Mouse (Mus musculus): ENCODE results near the gene Cdc42bpb.
A peak's percentile ranks its signal among the peaks of the same experiment; 100 is the strongest.

Cdc42bpb gene

GRCm38 (mm10) chr12:111377376-111377973 lies at the start of gene Cdc42bpb:
Gene Cdc42bpb, minus strand, starts transcription at chr12:111377718.
- DNase-seq (ENCODE audit: low spot score in 2 of 2) = peak in 1 of 2 experiments; percentile 38

DNA sequence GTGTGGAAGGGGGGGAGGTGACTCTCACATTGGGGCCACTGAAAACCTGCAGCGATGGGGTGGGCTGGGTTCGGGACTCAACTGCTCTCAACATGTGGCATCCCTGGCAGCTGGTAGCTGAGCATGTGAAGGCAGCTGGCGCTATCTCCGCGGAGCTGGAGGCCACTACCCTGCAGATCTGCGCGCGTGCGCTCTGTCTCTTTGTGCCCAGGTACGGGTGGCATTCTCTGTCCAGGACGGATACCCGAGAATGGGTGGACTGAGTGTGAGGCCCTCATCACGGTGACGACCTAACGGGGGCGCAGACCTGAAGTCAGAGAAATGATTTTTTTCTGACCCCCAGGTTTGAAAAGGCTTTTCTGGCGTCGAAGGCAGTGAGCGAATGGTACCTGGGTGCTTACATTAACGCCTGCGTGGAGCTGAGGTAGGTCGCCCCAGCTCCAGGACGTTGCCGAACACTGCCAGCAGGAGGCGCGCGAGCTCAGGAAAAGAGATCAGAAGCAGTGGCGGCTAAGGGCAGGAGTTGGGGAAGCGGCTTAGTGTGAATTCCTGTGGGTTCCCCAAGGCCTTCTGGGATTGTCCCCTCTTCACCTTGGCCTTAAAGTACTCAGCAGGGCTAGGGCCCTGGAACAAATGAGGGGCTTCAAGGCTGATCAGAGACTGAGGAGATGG lies 48.4 kb upstream of the Cdc42bpb start:
- DNase-seq (ENCODE audit: low spot score in 2 of 2) = peak; percentile 51 to 63

DNA sequence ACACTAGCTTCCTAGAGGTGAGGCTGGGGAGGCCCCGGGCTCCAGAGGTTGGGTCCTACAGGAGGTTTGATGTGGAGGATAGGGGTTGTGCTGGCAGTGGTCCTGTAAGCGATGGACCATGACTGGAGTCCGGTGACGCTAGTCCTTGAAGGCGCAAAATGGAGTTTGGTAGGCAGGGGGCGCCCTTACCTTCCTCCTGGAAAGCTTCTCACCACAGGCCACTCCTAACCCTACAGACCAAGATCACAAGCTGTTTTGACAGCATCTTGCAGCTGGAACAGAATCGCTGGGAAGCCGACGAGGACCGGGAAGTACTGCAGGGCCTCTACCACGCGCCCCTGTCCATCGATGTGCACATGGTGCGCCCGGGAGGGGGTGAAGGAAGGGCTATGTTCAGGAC lies 47.7 kb upstream of the Cdc42bpb start:
- DNase-seq (ENCODE audit: low spot score in 2 of 2) = peak in 1 of 2 experiments; percentile 26

- no peak for DNase-seq (ENCODE audit: low spot score in 2 of 2)
Measured at GRCm38 (mm10) chr12:111424547-111424946, 47.0 kb upstream of the Cdc42bpb start.

- no peak for DNase-seq (ENCODE audit: low spot score in 2 of 2)
Measured at GRCm38 (mm10) chr12:111423570-111424129, 46.1 kb upstream of the Cdc42bpb start.

DNA sequence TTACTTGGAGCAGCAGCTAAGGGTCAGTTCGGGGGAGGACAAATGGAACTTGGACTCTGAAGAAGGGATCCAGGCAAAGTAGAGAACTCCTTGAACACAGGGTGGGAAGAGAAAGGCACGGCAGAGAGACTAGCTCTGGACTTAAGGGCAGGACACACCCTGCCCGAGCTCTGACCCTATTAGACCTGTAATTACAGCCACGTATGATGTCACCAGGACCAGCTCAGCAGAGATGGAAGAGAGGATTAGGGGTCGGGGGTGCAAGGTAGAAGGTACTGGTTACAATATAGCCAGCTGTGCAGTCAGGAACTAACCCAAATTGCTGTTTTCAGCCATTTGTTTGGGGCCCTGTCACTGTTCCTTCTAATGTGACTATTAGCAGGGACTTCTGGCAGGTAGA lies 45.3 kb upstream of the Cdc42bpb start:
- DNase-seq (ENCODE audit: low spot score in 2 of 2) = no peak

- no peak for DNase-seq (ENCODE audit: low spot score in 2 of 2)
Measured at GRCm38 (mm10) chr12:111420946-111421709, 43.6 kb upstream of the Cdc42bpb start.

- no peak for DNase-seq (ENCODE audit: low spot score in 2 of 2)
Measured at GRCm38 (mm10) chr12:111419918-111420317, 42.4 kb upstream of the Cdc42bpb start.

GRCm38 (mm10) chr12:111416921-111417779 lies 39.6 kb upstream of the Cdc42bpb start, which contains the start of gene Exoc3l4:
Gene Exoc3l4, plus strand, starts transcription at chr12:111417017.
- DNase-seq (ENCODE audit: low spot score in 2 of 2) = no peak

DNA sequence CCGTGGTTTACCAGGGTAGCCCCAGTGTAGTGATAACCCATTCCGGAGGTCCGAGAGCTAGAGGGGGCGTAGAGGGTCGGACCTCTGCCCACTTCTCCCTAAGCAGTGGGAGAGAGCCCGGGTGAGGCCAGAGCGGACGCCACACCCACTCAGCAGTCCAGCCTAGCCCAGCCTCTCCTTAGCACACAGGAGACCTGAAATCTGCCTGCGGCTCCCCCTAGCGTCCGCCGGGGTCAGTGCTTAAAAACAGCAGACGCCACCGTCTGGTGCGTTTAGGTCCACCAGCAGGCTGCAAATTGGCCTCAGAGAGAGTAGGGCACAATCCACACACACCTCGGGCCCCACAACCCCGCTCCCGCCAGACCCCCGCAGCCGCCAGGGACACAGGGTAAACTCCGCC lies 35.8 kb upstream of the Cdc42bpb start:
- DNase-seq (ENCODE audit: low spot score in 2 of 2) = peak; percentile 65 to 70

DNA sequence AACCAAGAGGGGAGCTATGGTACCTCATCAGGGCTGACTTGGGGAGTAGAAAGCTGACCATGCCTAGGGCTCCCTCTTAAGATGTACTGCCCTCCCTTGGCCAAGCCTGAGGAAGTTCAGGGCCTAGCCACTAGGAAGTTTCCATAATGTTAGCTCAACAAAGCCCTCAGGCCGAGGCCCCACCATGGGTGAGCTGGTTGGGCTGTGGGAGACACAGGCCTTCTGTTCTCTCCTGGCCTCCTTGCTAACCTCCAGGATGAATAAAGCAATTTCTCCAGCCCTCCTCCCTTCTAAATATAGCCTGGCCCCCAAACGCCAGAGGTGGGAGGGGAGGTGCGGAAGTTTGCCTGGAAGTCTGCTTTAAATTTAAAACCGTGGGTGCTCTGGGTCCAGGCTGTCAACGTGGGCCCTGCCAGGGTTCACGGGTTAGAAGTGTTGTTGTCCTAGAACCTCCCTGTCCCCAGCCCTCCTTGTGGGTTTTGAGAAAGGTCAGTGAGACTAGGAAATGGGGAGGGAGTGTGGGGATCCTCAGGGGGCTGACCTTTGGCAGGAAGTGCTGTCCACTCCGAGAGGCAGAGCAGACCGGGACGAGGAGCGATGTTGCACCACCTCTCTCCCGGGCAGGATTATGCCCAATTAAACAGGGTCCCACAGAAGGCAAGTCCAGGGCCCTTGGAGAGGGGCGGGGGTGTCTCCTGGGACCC lies 35.2 kb upstream of the Cdc42bpb start:
- DNase-seq (ENCODE audit: low spot score in 2 of 2) = no peak

- DNase-seq (ENCODE audit: low spot score in 2 of 2) = no peak
Measured at GRCm38 (mm10) chr12:111411631-111412355, 34.3 kb upstream of the Cdc42bpb start.

- no peak for DNase-seq (ENCODE audit: low spot score in 2 of 2)
Measured at GRCm38 (mm10) chr12:111409583-111409982, 32.1 kb upstream of the Cdc42bpb start.

DNA sequence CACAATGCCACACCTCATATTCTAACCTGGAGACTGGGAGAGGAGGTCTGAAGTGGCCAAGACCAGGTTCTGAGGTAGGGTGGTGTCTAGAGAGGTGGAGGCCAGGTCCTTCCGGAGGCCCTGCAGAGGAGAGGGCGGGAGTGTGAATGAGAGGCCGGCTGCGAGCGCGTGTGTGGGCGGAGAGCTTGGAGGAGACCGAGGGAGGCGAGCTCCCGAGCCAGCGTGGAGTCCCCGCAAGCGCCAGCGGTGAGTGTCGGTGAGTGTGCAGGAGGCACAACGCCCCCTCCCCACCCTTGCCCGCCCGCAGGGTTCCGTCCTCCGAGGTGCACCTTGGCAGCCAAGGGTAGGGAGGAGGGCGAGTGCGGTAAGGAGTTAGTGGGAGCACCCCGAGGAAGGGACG lies 29.1 kb upstream of the Cdc42bpb start, which contains the start of gene Lbhd2:
Lbhd2 (plus strand) TSS at position 188 of the 400 bp plus-strand sequence.
- peak in 1 of 2 experiments; percentile 24 for DNase-seq (ENCODE audit: low spot score in 2 of 2)

GRCm38 (mm10) chr12:111404880-111405279 lies 27.4 kb upstream of the Cdc42bpb start:
- DNase-seq (ENCODE audit: low spot score in 2 of 2) = no peak

DNA sequence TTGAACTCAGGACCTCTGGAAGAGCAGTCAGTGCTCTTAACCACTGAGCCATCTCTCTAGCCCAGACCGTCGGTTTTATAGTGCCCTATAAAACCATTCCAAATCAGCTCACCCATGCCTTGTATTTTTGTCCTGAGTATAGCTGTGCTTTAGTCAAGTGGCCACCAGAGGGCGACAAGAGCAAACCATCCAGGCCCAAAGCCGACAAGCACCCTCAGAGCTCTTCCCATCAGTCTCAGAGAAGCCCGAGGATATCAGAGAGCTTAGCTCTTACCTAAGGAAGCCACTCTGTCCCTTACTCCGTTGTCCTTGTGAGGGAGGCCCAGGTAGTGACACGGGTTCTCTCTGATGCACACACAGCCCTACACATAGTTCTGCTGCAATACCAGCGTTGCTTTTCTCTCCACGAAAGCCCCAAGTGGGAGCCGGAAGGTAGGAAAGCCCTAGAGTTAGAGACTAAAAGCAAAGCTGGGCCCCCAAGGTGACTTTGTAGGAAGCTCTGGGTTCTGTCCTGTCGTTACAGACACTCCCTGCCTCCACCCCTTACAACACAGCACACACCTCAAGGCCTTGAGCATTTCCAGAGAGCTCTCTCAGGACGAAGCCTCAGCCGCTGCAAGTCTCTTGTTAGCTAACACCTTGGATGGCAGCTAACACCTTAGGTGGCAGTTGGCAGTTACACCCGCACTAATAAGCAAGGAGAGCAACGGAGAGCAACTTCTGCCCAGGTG lies 24.1 kb upstream of the Cdc42bpb start:
- DNase-seq (ENCODE audit: low spot score in 2 of 2) = peak; percentile 36 to 46

GRCm38 (mm10) chr12:111396997-111397396 lies 19.5 kb upstream of the Cdc42bpb start:
- DNase-seq (ENCODE audit: low spot score in 2 of 2) = no peak

DNA sequence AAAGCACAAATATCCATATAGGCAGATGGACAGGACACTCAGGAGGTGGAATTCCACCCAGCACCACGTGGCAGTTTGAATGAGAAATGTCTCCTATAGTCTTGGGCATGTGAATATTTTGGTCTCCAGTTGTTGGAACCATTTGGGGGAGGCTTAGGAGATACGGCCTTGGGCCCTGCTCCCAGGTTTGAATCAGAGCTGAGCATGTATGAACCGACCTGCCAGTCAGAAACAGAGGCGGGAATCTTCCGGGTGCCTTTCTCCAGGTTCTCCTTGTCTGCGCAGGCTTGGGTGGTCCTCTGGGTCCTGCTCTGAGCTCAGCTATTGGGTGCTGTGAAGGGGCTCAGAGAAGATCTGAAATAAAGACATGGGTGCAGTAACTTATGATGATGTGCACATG lies 16.5 kb upstream of the Cdc42bpb start:
- DNase-seq (ENCODE audit: low spot score in 2 of 2) = no peak

DNA sequence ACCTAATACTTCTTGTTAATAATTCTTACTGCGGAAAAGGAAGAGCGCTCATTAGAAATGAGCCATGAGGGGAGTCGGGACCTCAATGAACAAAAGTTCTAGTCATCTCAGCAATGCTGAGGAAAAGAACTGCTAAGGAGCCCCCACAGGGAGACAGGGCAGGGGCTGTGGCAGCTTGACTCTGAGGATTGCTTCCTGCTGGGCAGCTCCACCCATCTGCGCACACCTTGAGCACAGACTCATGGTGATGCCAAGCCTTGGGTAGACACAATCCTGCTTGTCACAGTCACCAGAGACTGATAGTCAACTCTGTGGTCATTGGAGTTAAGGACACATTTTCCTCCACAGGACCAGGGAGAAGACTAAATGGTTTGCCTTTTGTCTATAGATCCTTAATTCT lies 9.6 kb upstream of the Cdc42bpb start:
- no peak for DNase-seq (ENCODE audit: low spot score in 2 of 2)
